Mouse (Mus musculus) spleen, embryonic (tissue): ENCODE measurements at regions not wholly inside any gene's neighbourhood (a gene's known extent, or its start where the extent isn't known, plus 50 kb on each side); places are given as distances from the start of the nearest gene placed in this dataset.

ENCODE experiments used
- CTCF ChIA-PET: fragments of 350-600 bp; sonication (Branson Sonifier 250); formaldehyde crosslinking; loops from one replicate; lab custom pipeline; 2022; lab: Charles Lee

GRCm38 (mm10) chr3:66518289-66518688 lies 221.7 kb upstream of the Veph1 start:
- CTCF ChIA-PET, result interaction anchor here (0.7 kb wide), 1 partner anchor 1308 kb away, joined by 9 read pairs; no protein-coding TSS in a partner anchor

DNA sequence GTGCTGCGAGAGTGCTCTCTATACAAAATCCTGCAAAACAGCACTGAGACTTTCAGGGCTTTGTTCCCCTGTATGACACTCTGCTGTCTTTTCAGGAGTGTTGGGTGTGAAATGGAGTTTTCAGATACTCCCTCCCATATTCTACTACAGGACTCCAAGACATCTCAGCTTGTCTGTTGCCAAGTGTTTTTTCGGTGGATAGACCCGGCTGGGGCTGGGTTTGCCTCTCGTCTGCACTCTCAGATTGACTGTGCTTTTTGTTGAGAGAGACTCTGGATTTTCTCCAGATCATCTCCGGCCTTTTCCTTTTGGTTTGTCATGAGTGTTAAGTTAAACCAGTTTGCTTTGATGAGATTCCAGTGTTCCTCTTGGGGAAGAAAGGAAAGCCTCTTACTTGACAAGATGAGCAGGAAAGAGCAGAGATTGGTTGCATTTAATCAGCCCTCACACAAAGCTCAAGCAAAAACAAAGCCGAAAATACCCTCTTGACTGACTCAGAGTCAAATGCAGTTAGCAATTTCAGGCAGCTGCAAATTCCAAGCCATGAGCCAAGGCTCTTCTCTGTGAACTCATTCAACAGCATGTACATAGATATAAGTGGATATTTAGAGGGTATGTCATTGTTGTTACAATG lies 219.3 kb upstream of the Veph1 start:
- CTCF ChIA-PET, result no interaction called here

- CTCF ChIA-PET, result no interaction called here
Measured at GRCm38 (mm10) chr3:66514587-66514986, 217.9 kb upstream of the Veph1 start.

- CTCF ChIA-PET, result no interaction called here
Measured at GRCm38 (mm10) chr3:66512408-66512807, 215.8 kb upstream of the Veph1 start.

GRCm38 (mm10) chr3:66510455-66510854 lies 213.8 kb upstream of the Veph1 start:
- CTCF ChIA-PET, result no interaction called here

GRCm38 (mm10) chr3:66506125-66506524 lies 209.5 kb upstream of the Veph1 start:
- CTCF ChIA-PET, result no interaction called here

- CTCF ChIA-PET, result no interaction called here
Measured at GRCm38 (mm10) chr3:66505476-66506076, 208.9 kb upstream of the Veph1 start.

DNA sequence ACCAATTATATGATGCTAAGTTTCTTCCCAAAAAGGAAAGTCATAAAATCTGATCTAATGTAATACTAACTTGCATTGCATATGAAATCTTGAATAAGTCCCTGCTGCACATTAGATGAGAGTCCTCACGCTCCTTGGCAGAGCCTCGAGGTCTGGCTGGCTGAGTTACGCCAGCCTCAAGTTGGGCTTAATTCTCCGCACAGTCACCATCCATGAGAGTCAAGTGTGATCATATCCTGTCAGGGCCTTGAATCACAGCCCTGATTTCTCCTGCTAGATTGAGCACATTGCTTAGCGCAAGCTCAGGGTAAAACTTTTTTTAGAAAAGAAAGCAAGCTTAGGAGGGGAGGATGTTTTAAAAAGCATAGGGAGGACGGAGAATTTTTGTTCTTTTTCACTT lies 208.1 kb upstream of the Veph1 start:
- CTCF ChIA-PET, result no interaction called here

DNA sequence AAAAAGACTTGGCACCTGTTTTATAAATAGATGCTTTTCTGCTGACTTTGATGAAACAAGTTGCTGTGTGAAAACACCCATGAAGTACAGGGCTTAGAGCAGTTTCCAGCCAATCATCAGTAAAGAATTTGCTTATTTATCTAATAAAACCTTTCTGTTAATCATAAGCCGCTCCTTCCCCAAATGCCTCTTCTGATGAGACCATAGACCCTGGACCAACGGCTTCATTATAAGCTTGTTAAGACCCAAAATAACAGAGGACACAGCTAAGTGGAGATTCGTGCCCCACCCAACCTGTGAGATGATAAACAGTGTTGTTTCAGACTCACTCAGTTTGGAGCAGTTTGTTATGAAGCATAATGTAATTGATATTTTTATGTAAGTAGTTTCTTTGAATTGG lies 207.0 kb upstream of the Veph1 start:
- CTCF ChIA-PET, result no interaction called here

DNA sequence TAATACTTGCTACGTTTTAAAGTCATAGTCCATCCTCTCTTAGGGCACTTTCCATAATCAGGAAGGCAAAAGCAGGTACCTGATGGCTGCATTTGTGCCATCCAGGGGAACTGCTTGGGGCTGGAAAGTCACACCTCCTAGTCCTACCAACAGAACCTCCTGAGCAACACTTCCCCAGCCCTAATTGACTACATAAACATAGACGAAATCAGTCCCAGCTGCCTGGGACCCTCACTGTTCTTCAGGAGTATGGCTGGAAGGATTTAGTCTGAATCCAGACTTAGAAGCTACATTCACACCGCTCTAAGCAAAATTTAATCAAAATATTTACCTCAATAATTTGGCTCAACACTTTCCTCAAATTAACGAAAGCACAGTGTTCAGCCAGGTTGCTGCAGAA lies 205.2 kb upstream of the Veph1 start:
- CTCF ChIA-PET, result no interaction called here

DNA sequence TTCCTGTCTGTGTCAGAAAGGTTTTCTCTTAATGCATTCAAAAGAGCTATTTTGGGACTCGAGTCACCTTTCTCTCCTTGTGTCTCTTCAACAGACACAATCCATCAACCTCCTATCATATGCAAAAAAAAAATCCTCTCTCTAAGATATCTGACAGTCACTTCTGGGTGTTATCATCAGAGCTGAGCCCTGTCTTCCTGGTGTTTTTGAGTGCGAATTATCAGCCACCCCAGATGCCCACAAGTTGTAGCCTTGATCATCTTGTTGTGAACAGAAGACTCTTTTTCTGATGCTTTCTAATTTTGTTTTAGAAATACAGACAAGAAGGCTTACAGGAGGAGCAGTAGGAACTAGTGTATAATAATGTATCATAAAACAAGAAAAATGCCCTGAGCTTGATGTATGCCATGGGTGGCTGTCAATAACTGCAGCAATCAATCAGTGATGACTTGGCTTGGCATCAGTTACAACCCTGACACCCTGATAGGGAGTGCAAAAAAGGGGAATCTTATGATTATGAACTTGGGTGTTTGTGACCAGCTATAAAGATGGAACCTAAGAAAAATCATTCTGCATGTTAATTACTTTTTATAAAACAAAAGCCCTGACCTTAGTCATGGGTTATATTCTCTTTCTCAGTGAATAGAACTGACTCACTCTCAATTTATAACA lies 197.9 kb upstream of the Veph1 start:
- CTCF ChIA-PET, result no interaction called here

- CTCF ChIA-PET, result no interaction called here
Measured at GRCm38 (mm10) chr3:66490696-66491357, 194.2 kb upstream of the Veph1 start.

DNA sequence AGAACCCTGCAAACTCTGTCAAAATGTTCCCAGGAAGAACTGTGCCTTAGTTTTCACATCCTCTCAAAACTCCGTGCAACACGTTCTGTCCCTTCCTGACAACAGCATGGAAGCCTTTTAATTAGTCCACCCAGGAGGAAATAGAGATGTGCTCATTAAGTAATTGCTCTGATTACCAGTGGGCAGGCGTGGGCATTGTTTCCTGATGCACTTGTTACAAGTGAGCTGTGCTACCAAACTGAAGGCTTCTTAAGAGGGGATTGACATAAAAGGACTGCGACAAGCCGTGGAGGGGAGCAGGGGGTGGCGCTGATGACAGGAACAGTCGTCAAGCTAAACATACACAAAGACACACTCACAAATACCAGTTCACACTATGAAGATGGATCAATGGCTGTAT lies 192.1 kb upstream of the Veph1 start:
- CTCF ChIA-PET, result no interaction called here

DNA sequence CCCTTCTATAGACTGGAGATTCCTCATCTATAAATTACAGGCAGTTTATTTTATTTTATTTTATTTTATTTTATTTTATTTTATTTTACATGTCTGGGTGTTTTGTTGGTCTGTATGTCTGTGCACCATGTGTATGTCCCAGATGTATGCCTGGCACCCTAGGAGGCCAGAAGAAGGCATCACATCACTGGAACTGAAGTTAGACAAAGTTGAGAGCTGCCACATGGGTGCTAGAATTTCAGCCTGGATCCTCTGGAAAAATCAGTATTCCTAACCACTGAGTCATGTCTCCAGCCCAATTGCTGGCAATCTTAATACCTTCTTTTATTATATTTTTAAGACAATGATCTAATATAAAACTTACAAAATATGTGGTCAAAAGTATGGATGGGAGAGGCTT lies 190.0 kb upstream of the Veph1 start:
- CTCF ChIA-PET, result no interaction called here

DNA sequence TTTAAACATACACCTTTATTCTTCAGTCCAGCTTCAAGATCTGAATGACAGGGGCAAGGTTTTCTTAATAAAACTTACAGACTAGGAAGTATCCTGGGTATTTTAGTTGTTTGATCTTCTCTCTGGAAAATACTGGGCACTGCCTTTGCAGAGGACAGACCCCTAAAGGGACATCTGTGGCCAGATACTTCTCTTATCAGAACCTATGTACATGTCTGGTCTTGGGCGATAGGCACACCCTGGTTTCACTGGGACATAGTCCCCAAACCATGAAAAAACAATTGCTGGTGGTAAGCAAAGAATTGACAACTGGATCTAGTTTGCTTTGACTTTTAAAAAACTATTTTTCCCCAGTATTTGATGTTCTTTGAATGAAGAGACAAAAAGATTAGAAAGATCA lies 189.5 kb upstream of the Veph1 start:
- CTCF ChIA-PET, result no interaction called here

GRCm38 (mm10) chr3:66480718-66481117 lies 184.1 kb upstream of the Veph1 start:
- CTCF ChIA-PET, result no interaction called here

- CTCF ChIA-PET, result no interaction called here
Measured at GRCm38 (mm10) chr3:66479266-66479665, 182.6 kb upstream of the Veph1 start.

GRCm38 (mm10) chr3:66466321-66466720 lies 169.7 kb upstream of the Veph1 start:
- CTCF ChIA-PET, result no interaction called here

GRCm38 (mm10) chr3:66465371-66465770 lies 168.7 kb upstream of the Veph1 start:
- CTCF ChIA-PET, result no interaction called here

GRCm38 (mm10) chr3:66462341-66462740 lies 165.7 kb upstream of the Veph1 start:
- CTCF ChIA-PET, result no interaction called here

- CTCF ChIA-PET, result no interaction called here
Measured at GRCm38 (mm10) chr3:66446274-66447159, 149.9 kb upstream of the Veph1 start.

DNA sequence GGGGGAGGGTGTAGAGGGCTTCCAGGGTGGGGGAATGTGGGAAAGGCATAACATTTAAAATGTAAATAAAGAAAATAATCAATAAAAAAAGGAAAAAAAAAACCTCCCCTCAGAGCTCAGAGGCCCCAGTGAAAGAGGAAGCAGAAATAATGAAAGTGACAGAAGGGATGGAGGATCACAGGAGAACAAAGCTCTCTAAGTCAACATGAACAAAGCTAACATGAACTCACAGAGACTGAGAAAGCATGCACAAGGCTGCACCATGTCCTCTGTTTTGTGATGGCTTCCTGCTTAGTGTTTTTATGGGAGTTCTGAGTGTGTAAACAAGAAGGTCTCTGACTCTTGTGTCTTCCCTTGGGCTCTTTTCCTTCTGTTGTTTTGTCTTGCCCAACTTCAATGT lies 136.6 kb upstream of the Veph1 start:
- CTCF ChIA-PET, result interaction anchor here (0.5 kb wide), 1 partner anchor 23 kb away, joined by 3 read pairs; no protein-coding TSS in a partner anchor
